Mouse (Mus musculus): Measurements from ENCODE around the gene Il34. TPM values are rescaled to one million over a fixed set of nuclear protein-coding genes. Genes with fewer than 3 reads are reported as not detected.

The Il34 gene
- polyA plus RNA-seq, 1 experiment from 2014 or later, result 5.8 TPM

DNA sequence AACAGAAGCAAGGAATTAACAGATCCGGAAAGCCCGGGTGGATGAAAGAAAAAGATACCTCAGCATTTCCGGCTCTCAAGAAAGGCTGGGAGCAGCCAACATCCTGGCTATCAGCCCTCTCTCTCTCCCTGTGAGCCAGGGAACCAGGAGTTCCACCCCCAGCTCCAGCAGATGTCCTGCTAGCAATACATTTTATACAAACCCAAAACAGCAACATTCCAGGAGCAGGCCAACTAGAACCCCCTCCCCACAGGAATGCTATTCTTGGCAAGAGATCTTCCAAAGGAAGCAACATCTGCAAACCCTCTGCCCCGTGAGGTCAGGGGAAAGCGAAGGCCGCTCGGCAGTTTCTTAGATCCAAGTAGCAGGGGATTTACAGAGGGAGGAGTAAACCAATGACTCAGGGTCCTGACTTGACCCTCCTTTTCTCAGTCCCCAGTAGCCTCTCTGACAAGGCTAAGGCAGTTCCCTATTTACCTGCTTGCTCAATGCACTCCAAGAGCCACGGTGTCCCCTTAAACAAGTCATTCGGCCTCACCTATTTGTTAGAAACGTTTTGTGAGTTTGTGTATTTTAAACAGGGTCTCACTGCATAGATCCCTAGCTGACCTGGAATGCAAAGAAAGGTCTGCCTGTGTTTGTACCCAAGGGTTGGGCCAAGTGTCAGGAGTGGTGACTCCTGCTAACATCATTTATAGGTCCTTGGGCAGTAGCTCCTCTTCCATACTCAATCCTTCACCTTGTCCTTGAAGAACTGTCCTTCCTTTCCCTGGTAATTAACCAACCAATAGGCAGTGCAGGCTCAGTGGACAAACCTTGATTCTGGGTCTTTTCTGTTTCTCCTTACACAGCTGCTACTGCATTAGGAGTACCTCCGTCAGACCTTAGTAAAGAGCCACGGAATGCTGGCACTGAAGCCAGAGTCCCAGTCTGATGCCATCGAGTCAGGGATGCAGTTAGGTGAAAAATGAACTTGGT lies 3.1 kb upstream of the Il34 start:
- Histone ChIP-seq H3K4me3 (replicated peaks) (no peak overlapping the region), H3K9ac (replicated peaks) (no peak overlapping the region), H3K9me3 (replicated peaks) (no peaks in the 10 kb centered on the region), H3K27me3 (replicated peaks) (no peaks in the 10 kb centered on the region), H3K27ac (replicated peaks) (0 out of 2 replicates have a peak overlapping the region, but pooled peaks have one; percentile 6), H3K36me3 (peaks cover 52% of the 10 kb centered on the region), H3K4me1 (no peaks in the 10 kb centered on the region), H3K4me2 (no peak overlapping the region)
- ATAC-seq (ENCODE audit: low FRiP score), result no peak
- WGBS, result 65% methylated on average over 13 of the region's 13 CpGs

- Histone ChIP-seq H3K27ac (replicated peaks) (no peak overlapping the region), H3K9ac (replicated peaks) (no peak overlapping the region), H3K9me3 (replicated peaks) (no peaks in the 10 kb centered on the region), H3K4me2 (no peak overlapping the region), H3K4me1 (no peaks in the 10 kb centered on the region), H3K27me3 (replicated peaks) (no peaks in the 10 kb centered on the region), H3K36me3 (peaks cover 25% of the 10 kb centered on the region), H3K4me3 (replicated peaks) (no peak overlapping the region)
- ATAC-seq (ENCODE audit: low FRiP score), result no peak
- 94% methylated on average over 1 of the region's 1 CpGs for WGBS
Measured at GRCm38 (mm10) chr8:110806146-110806545, 422 bp upstream of the Il34 start.

GRCm38 (mm10) chr8:110804825-110805514 lies 754 bp downstream of the Il34 start:
- no peak overlapping the region for H3K4me2 ChIP-seq
- H3K9ac ChIP-seq (replicated peaks), result no peak overlapping the region
- H3K27ac ChIP-seq (replicated peaks), result no peak overlapping the region
- H3K4me3 ChIP-seq (replicated peaks), result no peak overlapping the region
- peaks cover 14% of the 10 kb centered on the region for H3K36me3 ChIP-seq
- no peak for ATAC-seq (ENCODE audit: low FRiP score)
- H3K9me3 ChIP-seq (replicated peaks), result no peaks in the 10 kb centered on the region
- WGBS, result 62% methylated on average over 3 of the region's 3 CpGs
- H3K4me1 ChIP-seq, result no peaks in the 10 kb centered on the region
- no peaks in the 10 kb centered on the region for H3K27me3 ChIP-seq (replicated peaks)

DNA sequence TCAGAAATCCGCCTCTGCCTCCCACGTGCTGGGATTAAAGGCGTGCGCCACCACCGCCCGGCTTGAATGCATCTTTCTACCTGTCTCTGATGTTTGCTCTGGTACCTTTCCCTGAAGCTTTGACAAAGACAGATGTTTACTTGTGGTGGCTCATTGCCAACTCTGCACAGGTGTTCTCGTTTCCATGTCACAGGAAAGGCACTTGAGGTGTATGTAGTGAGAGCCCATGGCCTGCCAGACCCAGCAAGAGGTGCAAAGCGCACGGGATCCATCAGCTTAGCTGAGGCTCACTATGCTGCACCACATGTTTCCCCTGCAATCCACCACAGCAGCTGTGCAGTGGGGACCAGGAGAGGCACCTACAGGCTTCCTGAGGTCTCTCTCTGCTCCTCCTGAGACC lies 1.9 kb downstream of the Il34 start:
- H3K9me3 ChIP-seq (replicated peaks), result no peaks in the 10 kb centered on the region
- H3K9ac ChIP-seq (replicated peaks), result no peak overlapping the region
- H3K27ac ChIP-seq (replicated peaks), result no peak overlapping the region
- no peak for ATAC-seq (ENCODE audit: low FRiP score)
- 92% methylated on average over 9 of the region's 9 CpGs for WGBS
- no peaks in the 10 kb centered on the region for H3K4me1 ChIP-seq
- H3K36me3 ChIP-seq, result 0 out of 2 replicates have a peak, but pooled peaks cover 3% of the 10 kb centered on the region
- H3K27me3 ChIP-seq (replicated peaks), result no peaks in the 10 kb centered on the region
- H3K4me2 ChIP-seq, result no peak overlapping the region
- no peak overlapping the region for H3K4me3 ChIP-seq (replicated peaks)

DNA sequence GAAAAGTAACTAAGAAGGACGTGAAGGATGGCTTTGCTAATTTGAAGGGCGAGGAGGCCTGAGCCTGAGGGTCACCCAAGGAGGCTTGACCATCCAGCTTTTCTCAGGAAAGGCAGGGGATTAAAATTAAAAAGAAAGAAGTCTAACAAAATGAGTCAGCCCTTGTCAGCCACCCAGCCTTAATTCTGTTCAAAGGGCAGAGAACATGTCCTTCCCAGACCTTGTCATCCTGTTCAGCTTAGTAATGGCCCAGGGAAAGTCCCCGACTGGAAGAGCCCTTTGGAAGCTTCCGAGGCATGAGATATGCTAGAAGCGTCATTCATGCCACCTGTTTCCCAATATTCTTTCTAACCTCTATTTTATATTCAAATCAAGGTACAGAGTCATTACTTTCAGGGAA lies 2.7 kb downstream of the Il34 start:
- H3K4me2 ChIP-seq, result no peak overlapping the region
- H3K4me3 ChIP-seq (replicated peaks), result no peak overlapping the region
- H3K9me3 ChIP-seq (replicated peaks), result no peaks in the 10 kb centered on the region
- H3K36me3 ChIP-seq, result no peaks in the 10 kb centered on the region
- no peak overlapping the region for H3K9ac ChIP-seq (replicated peaks)
- 84% methylated on average over 5 of the region's 5 CpGs for WGBS
- no peaks in the 10 kb centered on the region for H3K4me1 ChIP-seq
- ATAC-seq (ENCODE audit: low FRiP score), result no peak
- H3K27me3 ChIP-seq (replicated peaks), result no peaks in the 10 kb centered on the region
- H3K27ac ChIP-seq (replicated peaks), result no peak overlapping the region

DNA sequence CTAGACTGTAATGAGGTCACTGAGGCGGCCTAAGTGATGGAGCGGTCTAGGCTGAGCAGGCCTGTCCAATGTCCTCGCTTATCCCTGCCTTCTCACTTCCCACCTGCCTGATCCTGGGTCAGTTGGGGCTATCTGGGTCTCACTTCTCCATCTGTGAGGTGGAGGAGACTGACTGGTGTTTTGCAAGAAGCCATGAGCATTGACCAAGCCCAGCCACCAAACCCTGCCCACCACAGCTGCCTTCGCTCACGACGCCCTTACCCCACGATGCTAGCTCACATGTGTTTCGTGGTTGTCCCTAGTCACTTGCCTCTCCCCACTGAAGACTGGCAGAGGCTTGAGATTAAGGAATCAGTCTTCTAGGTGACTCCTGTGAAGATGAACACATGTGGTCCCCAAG lies 8.6 kb downstream of the Il34 start:
- WGBS, result 96% methylated on average over 8 of the region's 8 CpGs
- Histone ChIP-seq H3K4me3 (replicated peaks) (no peak overlapping the region), H3K27me3 (replicated peaks) (no peaks in the 10 kb centered on the region), H3K4me1 (peaks cover 9% of the 10 kb centered on the region; the same call in 1 of the 2 replicates), H3K27ac (replicated peaks) (no peak overlapping the region), H3K36me3 (no peaks in the 10 kb centered on the region), H3K9ac (replicated peaks) (no peak overlapping the region), H3K4me2 (no peak overlapping the region), H3K9me3 (replicated peaks) (no peaks in the 10 kb centered on the region)
- ATAC-seq (ENCODE audit: low FRiP score), result no peak

- Histone ChIP-seq H3K36me3 (no peaks in the 10 kb centered on the region), H3K9ac (replicated peaks) (no peak overlapping the region), H3K27me3 (replicated peaks) (no peaks in the 10 kb centered on the region), H3K4me2 (no peak overlapping the region), H3K9me3 (replicated peaks) (no peaks in the 10 kb centered on the region), H3K4me1 (peaks cover 13% of the 10 kb centered on the region; the same call in 1 of the 2 replicates), H3K27ac (replicated peaks) (no peak overlapping the region), H3K4me3 (replicated peaks) (no peak overlapping the region)
- WGBS, result 88% methylated on average over 7 of the region's 7 CpGs
- ATAC-seq (ENCODE audit: low FRiP score), result no peak
Measured at GRCm38 (mm10) chr8:110794363-110794965, 11.3 kb downstream of the Il34 start.

DNA sequence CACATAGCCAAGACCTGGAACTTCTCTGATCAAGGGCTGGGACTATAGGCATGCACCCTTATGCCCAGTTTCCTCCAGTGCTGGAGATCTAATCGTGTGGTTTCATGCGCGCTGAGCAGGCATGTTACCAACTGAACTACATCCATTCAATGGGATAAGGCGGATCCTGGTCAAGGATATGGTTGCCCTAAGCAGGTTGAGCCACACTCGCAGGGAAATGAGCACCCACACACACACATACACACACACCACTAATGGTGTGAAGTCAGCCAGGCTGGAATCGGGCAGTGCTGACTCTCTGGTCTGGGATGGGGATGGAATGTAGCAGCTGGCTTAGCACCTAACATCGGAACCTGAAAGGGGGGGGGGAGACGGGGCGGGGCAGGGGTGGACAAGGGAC lies 11.8 kb downstream of the Il34 start:
- peaks cover 13% of the 10 kb centered on the region; the same call in 1 of the 2 replicates for H3K4me1 ChIP-seq
- no peaks in the 10 kb centered on the region for H3K27me3 ChIP-seq (replicated peaks)
- H3K9me3 ChIP-seq (replicated peaks), result no peaks in the 10 kb centered on the region
- no peak overlapping the region for H3K4me2 ChIP-seq
- H3K4me3 ChIP-seq (replicated peaks), result no peak overlapping the region
- no peak for ATAC-seq (ENCODE audit: low FRiP score)
- 94% methylated on average over 9 of the region's 9 CpGs for WGBS
- no peaks in the 10 kb centered on the region for H3K36me3 ChIP-seq
- H3K27ac ChIP-seq (replicated peaks), result no peak overlapping the region
- H3K9ac ChIP-seq (replicated peaks), result no peak overlapping the region

DNA sequence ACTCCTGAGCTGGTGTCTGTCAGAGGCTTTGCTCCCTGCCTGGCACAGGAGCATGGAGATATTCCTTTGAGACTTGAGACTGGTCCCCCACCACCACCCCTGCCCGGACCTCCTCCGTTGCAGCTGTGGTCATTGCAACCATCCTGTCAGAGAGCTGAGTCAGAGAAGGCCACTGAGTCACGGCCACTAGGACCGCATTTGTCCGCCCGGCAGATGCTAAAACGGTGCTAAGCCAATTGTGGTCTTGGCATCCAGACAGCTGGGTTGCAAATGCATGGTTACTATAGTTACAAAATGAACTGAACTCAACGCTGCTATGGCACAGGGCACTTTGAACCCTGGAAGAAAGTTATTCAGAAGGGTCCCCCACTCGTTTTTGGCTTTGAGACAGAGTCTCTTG lies 12.2 kb downstream of the Il34 start:
- Histone ChIP-seq H3K4me2 (no peak overlapping the region), H3K36me3 (no peaks in the 10 kb centered on the region), H3K27ac (replicated peaks) (no peak overlapping the region), H3K4me3 (replicated peaks) (no peak overlapping the region), H3K9me3 (replicated peaks) (no peaks in the 10 kb centered on the region), H3K9ac (replicated peaks) (no peak overlapping the region), H3K27me3 (replicated peaks) (no peaks in the 10 kb centered on the region), H3K4me1 (peaks cover 13% of the 10 kb centered on the region; the same call in 1 of the 2 replicates)
- WGBS, result 77% methylated on average over 9 of the region's 9 CpGs
- no peak for ATAC-seq (ENCODE audit: low FRiP score)

GRCm38 (mm10) chr8:110792574-110793200 lies 13.0 kb downstream of the Il34 start:
- Histone ChIP-seq H3K4me1 (peaks cover 13% of the 10 kb centered on the region; the same call in 1 of the 2 replicates), H3K27ac (replicated peaks) (no peak overlapping the region), H3K4me2 (no peak overlapping the region), H3K9ac (replicated peaks) (no peak overlapping the region), H3K4me3 (replicated peaks) (no peak overlapping the region), H3K36me3 (no peaks in the 10 kb centered on the region), H3K9me3 (replicated peaks) (no peaks in the 10 kb centered on the region), H3K27me3 (replicated peaks) (no peaks in the 10 kb centered on the region)
- WGBS, result 75% methylated on average over 11 of the region's 11 CpGs
- no peak for ATAC-seq (ENCODE audit: low FRiP score)

DNA sequence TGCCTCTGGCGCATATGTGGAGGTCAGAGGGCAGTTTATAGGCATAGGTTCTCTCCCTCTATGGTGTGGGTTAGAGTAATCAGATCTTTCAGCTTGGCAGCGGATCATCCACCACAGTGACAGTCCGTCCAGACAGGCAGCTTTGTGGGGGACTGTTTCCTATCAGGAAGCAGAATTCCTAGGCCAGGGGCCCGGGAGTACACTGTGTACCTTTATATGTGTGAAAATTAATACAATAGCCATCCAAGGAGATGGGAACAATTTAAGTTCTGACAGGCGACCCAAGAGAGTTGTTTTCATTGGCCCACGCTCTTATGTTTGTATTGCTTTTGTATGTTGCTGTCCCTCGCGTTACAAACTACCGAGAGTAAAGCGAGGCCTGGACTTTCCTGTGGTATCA lies 14.6 kb downstream of the Il34 start:
- WGBS, result 86% methylated on average over 10 of the region's 10 CpGs
- no peak for ATAC-seq (ENCODE audit: low FRiP score)
- H3K9me3 ChIP-seq (replicated peaks), result no peaks in the 10 kb centered on the region
- H3K9ac ChIP-seq (replicated peaks), result no peak overlapping the region
- no peak overlapping the region for H3K4me2 ChIP-seq
- no peaks in the 10 kb centered on the region for H3K36me3 ChIP-seq
- no peak overlapping the region for H3K27ac ChIP-seq (replicated peaks)
- no peak overlapping the region for H3K4me3 ChIP-seq (replicated peaks)
- no peaks in the 10 kb centered on the region for H3K27me3 ChIP-seq (replicated peaks)
- peaks cover 13% of the 10 kb centered on the region; the same call in 1 of the 2 replicates for H3K4me1 ChIP-seq
